Mouse (Mus musculus) heart, postnatal 14 days (tissue): ENCODE data around the gene Slc38a1. TPM values are rescaled to one million over a fixed set of nuclear protein-coding genes. Genes with fewer than 3 reads are reported as not detected.

Experiments used
- total RNA-seq, 2 experiments: library from RNA; stranded (reverse); gene quantifications; 2 replicates each; pipeline ENCODE4 v1.2.3; 2021

The Slc38a1 gene
- total RNA-seq, 2 experiments from 2014 or later: 33.6 to 35.4 TPM

Other genes starting within 250 kb of the Slc38a1 start
- gene Scaf11, start 182.1 kb downstream of the Slc38a1 start, total RNA-seq: 10 to 100 TPM; 48.8 to 49.6 TPM
- gene Slc38a2, start 56.8 kb upstream of the Slc38a1 start, total RNA-seq: 100 to 1,000 TPM; 257 to 301 TPM